Mouse (Mus musculus) retina, postnatal 7 days (tissue): Measurements from ENCODE around the gene Leng1.
A peak's percentile ranks its signal among the peaks of the same experiment; 100 is the strongest.

Source experiments
- DNase-seq: peaks from one replicate; pipeline ENCODE4 v3.0.0-alpha.2; 2012; ENCODE audit warnings: low read depth, low spot score

Leng1 gene

DNA sequence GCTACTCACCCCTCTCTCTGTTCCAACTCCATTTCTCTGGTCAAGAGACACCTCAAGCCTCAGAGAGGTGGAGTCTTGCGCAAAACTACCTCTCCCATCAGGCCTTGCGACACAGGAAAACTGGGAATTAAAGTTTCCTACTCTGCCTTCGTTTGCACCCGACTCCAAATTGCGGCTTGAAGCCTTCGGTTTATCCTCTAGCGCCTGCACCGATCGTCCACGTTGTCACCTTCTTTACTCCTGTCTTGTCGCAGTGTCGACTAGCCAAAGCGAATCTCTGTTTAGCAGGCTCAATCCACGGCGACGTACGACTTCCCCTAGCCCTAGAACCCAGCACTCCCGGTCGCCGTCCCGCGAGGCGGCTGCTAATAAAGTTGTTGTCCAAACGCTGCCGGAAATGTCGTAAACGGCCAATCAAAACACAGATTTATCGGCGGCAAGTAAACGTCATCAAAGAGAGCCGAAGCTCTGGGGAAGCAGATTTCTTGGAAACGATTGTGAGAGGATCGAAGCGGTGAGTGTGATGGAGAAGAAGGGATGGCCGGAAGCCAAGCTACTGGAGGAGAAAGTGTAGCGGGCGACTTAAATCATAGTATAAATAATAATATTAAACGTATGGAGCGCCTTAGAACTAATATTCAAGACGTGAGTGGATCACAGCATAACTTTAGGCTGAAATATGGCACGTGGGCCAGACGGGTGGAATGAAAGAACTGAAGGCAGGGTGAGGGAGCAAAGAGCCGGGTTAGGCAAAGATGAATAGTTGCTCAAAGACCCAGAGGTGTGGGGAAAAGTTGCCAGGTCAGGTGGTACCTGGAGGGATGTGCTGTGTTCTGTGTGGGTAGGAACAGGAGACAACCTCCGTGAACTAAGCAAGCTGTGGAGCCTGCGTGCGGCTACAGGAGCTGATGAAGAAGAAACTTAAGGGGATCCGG, 35.8 kb downstream of the Leng1 start, which contains the start of the genes Tfpt and Prpf31:
Tfpt (minus strand) TSS at position 387 of the 935 bp plus-strand sequence.
Prpf31 (plus strand) TSS at position 443 of the 935 bp plus-strand sequence.
- DNase-seq, result peak; percentile 94

GRCm38 (mm10) chr7:3629030-3629429, 36.6 kb downstream of the Leng1 start:
- DNase-seq, result no peak

- peak; percentile 86 for DNase-seq
These were observed 48.2 kb downstream of the Leng1 start, which contains the start of gene Ndufa3 for GRCm38 (mm10) chr7:3617242-3617995. Ndufa3 (plus strand) TSS chr7:3617373.

DNA sequence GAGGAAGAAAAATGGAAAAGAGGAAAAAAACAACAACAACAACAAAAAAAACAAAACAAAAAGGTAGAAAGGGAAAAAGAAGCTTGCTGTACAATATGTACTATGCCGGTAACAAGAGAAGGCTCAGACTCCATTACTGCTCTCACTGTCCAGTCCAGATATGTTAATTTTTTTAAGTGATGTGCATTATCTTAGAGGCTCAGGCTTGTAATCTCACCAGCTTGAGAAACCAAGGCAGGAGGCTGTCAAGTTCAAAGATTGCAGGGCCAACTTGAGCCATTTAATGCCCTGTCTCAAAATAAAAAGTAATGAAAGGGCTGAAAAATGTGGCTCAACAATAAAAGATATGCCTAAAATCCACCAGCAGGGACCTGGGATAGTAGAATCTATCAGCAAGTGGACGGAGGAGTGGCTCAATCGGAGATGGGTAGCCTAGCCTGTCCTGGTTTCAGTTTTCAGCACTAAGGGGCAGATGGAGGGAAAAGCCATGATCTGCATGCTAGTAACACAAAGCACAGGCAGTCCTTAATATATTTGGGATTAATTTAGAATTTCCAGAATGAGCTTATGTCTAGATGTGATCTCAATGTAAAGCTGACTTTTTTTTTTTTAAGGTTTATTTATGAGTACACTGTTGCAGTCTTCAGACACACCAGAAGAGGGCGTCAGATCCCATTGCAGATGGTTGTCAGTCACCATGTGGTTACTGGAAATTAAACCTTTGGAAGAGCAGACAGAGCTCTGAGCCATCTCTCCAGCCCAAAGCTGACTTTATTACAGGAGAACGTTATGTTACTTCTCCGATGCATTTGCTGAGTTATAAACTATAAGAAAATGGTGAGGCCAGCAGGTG, 49.0 kb downstream of the Leng1 start:
- no peak for DNase-seq

GRCm38 (mm10) chr7:3616057-3616388, 49.6 kb downstream of the Leng1 start, which contains the start of gene Oscar:
Oscar (minus strand) TSS chr7:3616157.
- no peak for DNase-seq

DNA sequence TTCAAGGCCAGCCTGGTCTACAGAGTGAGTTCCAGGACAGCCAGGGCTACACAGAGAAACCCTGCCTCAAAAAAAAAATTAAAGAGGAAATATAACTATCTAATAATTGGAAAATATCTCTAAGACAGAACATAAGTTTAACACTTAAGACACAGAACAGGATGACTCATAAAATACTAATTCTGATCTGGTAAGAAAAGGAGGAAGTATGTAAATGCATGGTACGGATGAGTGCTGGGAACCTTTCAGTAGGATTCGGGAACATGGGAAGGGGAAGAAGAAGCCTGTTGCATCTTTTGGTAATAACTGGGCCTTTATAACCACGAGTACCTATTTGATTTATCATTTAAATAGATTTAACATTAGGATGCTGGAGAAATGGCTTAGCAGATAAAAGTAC, 51.6 kb downstream of the Leng1 start:
- no peak for DNase-seq

GRCm38 (mm10) chr7:3611006-3611405, 54.6 kb downstream of the Leng1 start:
- no peak for DNase-seq

- no peak for DNase-seq
These were observed 55.2 kb downstream of the Leng1 start for GRCm38 (mm10) chr7:3610437-3610836.
